Mouse (Mus musculus) G1E (cell line): ENCODE results near the gene Ak5. TPM values are rescaled to one million over a fixed set of nuclear protein-coding genes. Genes with fewer than 3 reads are reported as not detected.
"Not testable (repeated sequence)": the region's sequence is repeated elsewhere in the genome, so short reads cannot be mapped to it uniquely, and the experiment has no call there.

ENCODE experiments used
- ATAC-seq: 2 replicates; pipeline ENCODE4 v1.8.0; 2016; ENCODE audit warnings: mild to moderate bottlenecking; ENCODE audit not compliant: insufficient number of reproducible peaks, poor library complexity, low FRiP score, severe bottlenecking; ENCODE audit errors: extremely low read depth
- DNase-seq: peaks from one replicate; pipeline ENCODE4 v3.0.0; 2012; ENCODE audit warnings: low spot score
- H3K27me3 ChIP-seq: 2 replicates; pipeline ENCODE4 v1.6.1; 2012; ENCODE audit warnings: mild to moderate bottlenecking, low read length, inconsistent platforms; ENCODE audit not compliant: insufficient read depth
- H3K36me3 ChIP-seq: replicated peaks from 2 replicates; pipeline ENCODE3; 2012; ENCODE audit warnings: mild to moderate bottlenecking, inconsistent platforms
- H3K4me1 ChIP-seq: 2 replicates; pipeline ENCODE4 v1.6.1; 2012; ENCODE audit warnings: low read depth, low read length, inconsistent platforms, mixed read lengths; ENCODE audit not compliant: insufficient read depth
- H3K4me3 ChIP-seq: 2 replicates; pipeline ENCODE4 v1.5.1; 2012; ENCODE audit warnings: low read depth, mild to moderate bottlenecking, inconsistent platforms, low read length, moderate library complexity, mixed read lengths
- H3K9me3 ChIP-seq: replicated peaks from 2 replicates; pipeline ENCODE4 v1.6.1; 2012; ENCODE audit warnings: inconsistent platforms
- CTCF ChIP-seq: IDR thresholded peaks from 2 replicates; pipeline ENCODE4 v1.5.1; 2012; ENCODE audit warnings: low read depth, low read length, inconsistent platforms, mixed read lengths
- GATA1 ChIP-seq: IDR thresholded peaks from 2 replicates; pipeline ENCODE4 v1.6.1; 2012; ENCODE audit warnings: borderline replicate concordance, low read length, inconsistent platforms, mixed read lengths
- GATA2 ChIP-seq: IDR thresholded peaks from 2 replicates; pipeline ENCODE4 v1.6.1; 2012; ENCODE audit warnings: low read depth, low read length, inconsistent platforms, borderline replicate concordance
- POLR2AphosphoS5 ChIP-seq: IDR thresholded peaks from 2 replicates; pipeline ENCODE4 v1.6.1; 2012; ENCODE audit warnings: low read depth, low read length, inconsistent platforms; ENCODE audit not compliant: insufficient replicate concordance
- TAL1 ChIP-seq: conservative IDR thresholded peaks from 2 replicates; pipeline ENCODE4 v1.6.1; 2012; ENCODE audit warnings: low read depth, low read length, inconsistent platforms, mixed read lengths
- polyA plus RNA-seq: library from polyadenylated mRNA; stranded (reverse); fragments of >175 nt; gene quantifications from 2 replicates; pipeline ENCODE4 v1.2.3, GENCODE M21; 2012
- total RNA-seq, 2 experiments: library from RNA; stranded (forward) in 1 of 2; stranded (reverse) in 1 of 2; fragments of 200-1000 nt in 1 of 2; fragments of >200 nt in 1 of 2; fragmentation: Nextera tagmentation in 1 of 2; gene quantifications; 2 replicates each; pipeline ENCODE4 v1.2.3; 2014 to 2017

The Ak5 gene
- total and polyA plus RNA-seq, 3 experiments, result 0.11 TPM; not detected in 2

DNA sequence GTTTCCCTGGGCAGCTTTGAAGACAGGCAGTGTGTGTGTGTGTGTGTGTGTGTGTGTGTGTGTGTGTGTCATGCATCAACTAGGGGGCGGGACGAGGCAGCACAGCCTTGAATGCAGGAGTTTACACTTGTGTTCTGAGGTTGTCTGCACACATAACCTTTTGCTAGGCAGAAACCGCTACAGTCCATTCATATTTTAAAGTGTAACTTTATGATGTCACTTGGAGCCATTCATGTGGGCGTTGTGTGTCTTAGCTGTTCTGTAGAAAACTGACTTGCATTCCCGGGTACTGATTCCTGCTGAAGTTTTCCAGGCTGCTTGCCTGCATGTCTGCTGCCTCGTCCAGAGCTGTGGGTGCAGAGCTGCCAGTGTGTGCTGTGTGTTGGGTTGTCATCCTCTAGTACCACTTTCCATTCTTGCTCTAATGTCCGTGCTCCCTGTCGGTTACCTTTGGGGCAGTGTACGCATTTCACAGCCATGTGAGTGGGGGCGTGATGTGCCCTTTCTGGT, 206.1 kb downstream of the Ak5 start:
- no peak for TF ChIP-seq GATA2
- no peak for TF ChIP-seq POLR2AphosphoS5
- H3K9me3 ChIP-seq, result no peaks in the 10 kb centered on the region
- DNase-seq (no peak), ATAC-seq (no peak)
- no peak overlapping the region for H3K4me3 ChIP-seq
- no peaks in the 10 kb centered on the region for H3K27me3 ChIP-seq
- no peaks in the 10 kb centered on the region for H3K4me1 ChIP-seq
- H3K36me3 ChIP-seq, result peaks cover 52% of the 10 kb centered on the region

GRCm38 (mm10) chr3:152460802-152461201, 207.4 kb downstream of the Ak5 start:
- no peak for DNase-seq
- Histone ChIP-seq H3K4me1 (no peaks in the 10 kb centered on the region), H3K27me3 (no peaks in the 10 kb centered on the region), H3K4me3 (no peak overlapping the region), H3K9me3 (no peaks in the 10 kb centered on the region), H3K36me3 (peaks cover 63% of the 10 kb centered on the region)
- no peak for TF ChIP-seq GATA1
- ATAC-seq, result no peak

DNA sequence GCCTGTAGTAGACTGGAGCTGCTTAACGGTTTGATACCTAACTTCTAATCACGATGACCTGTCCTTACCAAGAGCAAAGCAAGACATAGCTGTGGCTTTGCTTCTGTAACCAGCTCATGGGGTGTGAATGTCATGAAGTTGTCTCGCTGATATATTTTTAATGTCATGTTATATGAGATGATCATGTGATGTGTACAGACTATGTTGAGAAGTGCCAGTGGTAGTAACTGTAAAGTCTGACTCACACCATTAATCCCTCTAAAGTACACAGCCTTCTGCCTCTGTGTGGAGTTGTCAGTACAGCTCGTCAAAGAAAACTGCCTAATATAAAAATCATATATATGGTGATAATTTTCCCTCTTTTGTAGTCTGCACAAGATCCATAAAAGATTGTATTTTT, 209.3 kb downstream of the Ak5 start:
- not testable (repeated sequence) for H3K4me1 ChIP-seq, ATAC-seq, H3K4me3 ChIP-seq, DNase-seq, H3K27me3 ChIP-seq, H3K9me3 ChIP-seq
- H3K36me3 ChIP-seq, result peaks cover 78% of the 10 kb centered on the region

DNA sequence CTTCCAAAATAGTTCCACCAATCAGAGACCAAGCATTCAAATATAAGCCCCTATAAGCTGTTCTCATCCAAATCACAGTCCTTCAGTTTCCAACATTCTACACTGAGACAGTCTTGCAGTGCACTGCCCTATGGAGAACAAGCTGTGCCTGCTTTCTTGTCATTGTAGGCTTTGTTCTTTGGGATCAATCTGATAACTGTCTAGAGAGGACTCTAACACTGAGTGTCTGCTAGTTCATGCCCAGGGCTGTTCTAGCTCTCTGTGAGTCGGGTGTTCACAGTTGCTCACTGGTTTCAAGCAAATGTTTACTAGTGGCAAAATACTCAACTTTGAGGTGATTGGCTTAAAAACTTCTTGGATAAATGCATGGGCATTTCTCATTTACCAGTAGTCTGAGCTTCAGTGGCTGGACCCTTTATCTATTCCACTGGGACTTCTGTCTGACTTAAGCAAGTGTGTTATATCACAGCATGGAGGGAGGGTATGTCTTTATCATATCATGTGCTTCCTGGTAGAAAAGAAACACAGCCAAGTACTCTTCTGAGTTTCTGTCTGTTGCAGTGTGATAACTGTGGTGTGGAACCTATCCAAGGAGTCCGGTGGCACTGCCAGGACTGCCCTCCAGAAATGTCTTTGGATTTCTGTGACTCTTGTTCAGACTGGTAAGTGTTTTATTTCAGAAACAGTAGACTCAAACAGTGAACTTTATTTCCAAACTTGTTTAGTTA, 210.7 kb downstream of the Ak5 start:
- TF ChIP-seq CTCF, result no peak
- TF ChIP-seq GATA2, result no peak
- no peak for TF ChIP-seq POLR2AphosphoS5
- TF ChIP-seq TAL1, result no peak
- no peak for TF ChIP-seq GATA1

GRCm38 (mm10) chr3:152453163-152453562, 215.0 kb downstream of the Ak5 start:
- Histone ChIP-seq H3K4me3 (no peak overlapping the region), H3K9me3 (no peaks in the 10 kb centered on the region), H3K36me3 (peaks cover 74% of the 10 kb centered on the region), H3K27me3 (no peaks in the 10 kb centered on the region), H3K4me1 (no peaks in the 10 kb centered on the region)
- no peak for ATAC-seq
- TF ChIP-seq POLR2AphosphoS5 (no peak), CTCF (no peak), GATA1 (no peak), TAL1 (no peak), GATA2 (no peak)
- no peak for DNase-seq

More for the DNA sequence above, 210.7 kb downstream of the Ak5 start:
- no peaks in the 10 kb centered on the region for H3K9me3 ChIP-seq
- no peaks in the 10 kb centered on the region for H3K4me1 ChIP-seq
- H3K4me3 ChIP-seq, result no peak overlapping the region
- no peaks in the 10 kb centered on the region for H3K27me3 ChIP-seq
- DNase-seq (no peak), ATAC-seq (no peak)
- H3K36me3 ChIP-seq, result peaks cover 72% of the 10 kb centered on the region

GRCm38 (mm10) chr3:152446966-152447365, 221.2 kb downstream of the Ak5 start:
- Histone ChIP-seq H3K4me1 (no peaks in the 10 kb centered on the region), H3K27me3 (no peaks in the 10 kb centered on the region), H3K4me3 (no peak overlapping the region), H3K36me3 (peaks cover 57% of the 10 kb centered on the region), H3K9me3 (no peaks in the 10 kb centered on the region)
- no peak for ATAC-seq
- no peak for DNase-seq
- TF ChIP-seq POLR2AphosphoS5 (no peak), GATA1 (no peak), GATA2 (no peak), TAL1 (no peak), CTCF (no peak)

- Histone ChIP-seq H3K27me3 (no peaks in the 10 kb centered on the region), H3K36me3 (peaks cover 49% of the 10 kb centered on the region), H3K4me1 (no peaks in the 10 kb centered on the region; the same call in 1 of the 2 replicates), H3K9me3 (no peaks in the 10 kb centered on the region), H3K4me3 (no peak overlapping the region)
- DNase-seq (no peak), ATAC-seq (no peak)
- no peak for TF ChIP-seq TAL1
- TF ChIP-seq CTCF, result no peak
- no peak for TF ChIP-seq POLR2AphosphoS5
- TF ChIP-seq GATA2, result no peak
- TF ChIP-seq GATA1, result no peak
Observed at GRCm38 (mm10) chr3:152444114-152444513, 224.0 kb downstream of the Ak5 start.
